Mouse (Mus musculus): ENCODE data around the gene Krtap16-3. TPM values are rescaled to one million over a fixed set of nuclear protein-coding genes. Genes with fewer than 3 reads are reported as not detected.

The Krtap16-3 gene
- polyA plus RNA-seq (2017; shearing (Covaris generic)): not detected

- no peak for ATAC-seq
Measured at GRCm38 (mm10) chr16:88962773-88963172, at the start of gene Krtap16-3. Gene Krtap16-3, minus strand, starts transcription at chr16:88962873.

GRCm38 (mm10) chr16:89010659-89011058, 48.0 kb upstream of the Krtap16-3 start, which contains the start of gene Krtap22-2:
Gene Krtap22-2, minus strand, starts transcription at chr16:89010759.
- no peak for ATAC-seq

- no peak for ATAC-seq
Measured at GRCm38 (mm10) chr16:88941106-88941505, 21.6 kb downstream of the Krtap16-3 start.

GRCm38 (mm10) chr16:88938252-88938651, 24.4 kb downstream of the Krtap16-3 start:
- ATAC-seq: no peak

- no peak for ATAC-seq
Measured at GRCm38 (mm10) chr16:88932165-88932564, 30.5 kb downstream of the Krtap16-3 start, which contains the start of gene Krtap19-9b. Gene Krtap19-9b, minus strand, starts transcription at chr16:88932265.

Other genes with a start within 250 kb of the Krtap16-3 start
- not detected for gene Krtap13-1, start 234.0 kb downstream of the Krtap16-3 start, polyA plus RNA-seq (2017; shearing (Covaris generic))
- not detected for gene Krtap13, start 211.2 kb downstream of the Krtap16-3 start, polyA plus RNA-seq (2017; shearing (Covaris generic))
- gene 2310034C09Rik, start 204.0 kb downstream of the Krtap16-3 start, polyA plus RNA-seq (2017; shearing (Covaris generic)): not detected
- gene 2310057N15Rik, start 188.7 kb downstream of the Krtap16-3 start, polyA plus RNA-seq (2017; shearing (Covaris generic)): not detected
- gene Gm5965, start 185.0 kb downstream of the Krtap16-3 start, polyA plus RNA-seq (2017; shearing (Covaris generic)): not detected
- gene Gm20741, start 150.7 kb downstream of the Krtap16-3 start, polyA plus RNA-seq (2017; shearing (Covaris generic)): not detected
- gene Krtap15, start 142.7 kb downstream of the Krtap16-3 start, polyA plus RNA-seq (2017; shearing (Covaris generic)): not detected
- not detected for gene Krtap14, start 136.7 kb downstream of the Krtap16-3 start, polyA plus RNA-seq (2017; shearing (Covaris generic))
- gene Krtap19-1, start 93.5 kb downstream of the Krtap16-3 start, polyA plus RNA-seq (2017; shearing (Covaris generic)): not detected
- gene Krtap19-2, start 88.6 kb downstream of the Krtap16-3 start, polyA plus RNA-seq (2017; shearing (Covaris generic)): not detected
- gene Krtap19-3, start 84.8 kb downstream of the Krtap16-3 start, polyA plus RNA-seq (2017; shearing (Covaris generic)): not detected
- gene Krtap19-4, start 77.8 kb downstream of the Krtap16-3 start, polyA plus RNA-seq (2017; shearing (Covaris generic)): not detected
- gene Krtap19-5, start 66.4 kb downstream of the Krtap16-3 start, polyA plus RNA-seq (2017; shearing (Covaris generic)): not detected
- gene Krtap19-9b, start 30.6 kb downstream of the Krtap16-3 start, polyA plus RNA-seq (2017; shearing (Covaris generic)): not detected
- gene Krtap22-2, start 47.9 kb upstream of the Krtap16-3 start, polyA plus RNA-seq (2017; shearing (Covaris generic)): not detected
- not detected for gene Gm10229, start 52.4 kb upstream of the Krtap16-3 start, polyA plus RNA-seq (2017; shearing (Covaris generic))
- gene Krtap6-1, start 68.8 kb upstream of the Krtap16-3 start, polyA plus RNA-seq (2017; shearing (Covaris generic)): not detected
- not detected for gene Gm10228, start 78.6 kb upstream of the Krtap16-3 start, polyA plus RNA-seq (2017; shearing (Covaris generic))
- gene Krtap6-5, start 85.0 kb upstream of the Krtap16-3 start, polyA plus RNA-seq (2017; shearing (Covaris generic)): not detected
- not detected for gene 1110025L11Rik, start 101.1 kb upstream of the Krtap16-3 start, polyA plus RNA-seq (2017; shearing (Covaris generic))
- gene Krtap6-3, start 121.1 kb upstream of the Krtap16-3 start, polyA plus RNA-seq (2017; shearing (Covaris generic)): not detected
- gene Gm6358, start 178.0 kb upstream of the Krtap16-3 start, polyA plus RNA-seq (2017; shearing (Covaris generic)): not detected
- gene Gm10061, start 188.2 kb upstream of the Krtap16-3 start, polyA plus RNA-seq (2017; shearing (Covaris generic)): not detected
- gene Gm9789, start 195.1 kb upstream of the Krtap16-3 start, polyA plus RNA-seq (2017; shearing (Covaris generic)): not detected
- not detected for gene Gm7735, start 206.6 kb upstream of the Krtap16-3 start, polyA plus RNA-seq (2017; shearing (Covaris generic))
- not detected for gene 1110057P08Rik, start 211.9 kb upstream of the Krtap16-3 start, polyA plus RNA-seq (2017; shearing (Covaris generic))
- not detected for gene Krtap20-2, start 243.0 kb upstream of the Krtap16-3 start, polyA plus RNA-seq (2017; shearing (Covaris generic))